Mouse (Mus musculus): ENCODE data around the gene Alg14. TPM values are rescaled to one million over a fixed set of nuclear protein-coding genes. Genes with fewer than 3 reads are reported as not detected.

Alg14 gene
- polyA plus RNA-seq (2017; shearing (Covaris generic)) = 10 to 100 TPM; 13.5 to 19.7 TPM

DNA sequence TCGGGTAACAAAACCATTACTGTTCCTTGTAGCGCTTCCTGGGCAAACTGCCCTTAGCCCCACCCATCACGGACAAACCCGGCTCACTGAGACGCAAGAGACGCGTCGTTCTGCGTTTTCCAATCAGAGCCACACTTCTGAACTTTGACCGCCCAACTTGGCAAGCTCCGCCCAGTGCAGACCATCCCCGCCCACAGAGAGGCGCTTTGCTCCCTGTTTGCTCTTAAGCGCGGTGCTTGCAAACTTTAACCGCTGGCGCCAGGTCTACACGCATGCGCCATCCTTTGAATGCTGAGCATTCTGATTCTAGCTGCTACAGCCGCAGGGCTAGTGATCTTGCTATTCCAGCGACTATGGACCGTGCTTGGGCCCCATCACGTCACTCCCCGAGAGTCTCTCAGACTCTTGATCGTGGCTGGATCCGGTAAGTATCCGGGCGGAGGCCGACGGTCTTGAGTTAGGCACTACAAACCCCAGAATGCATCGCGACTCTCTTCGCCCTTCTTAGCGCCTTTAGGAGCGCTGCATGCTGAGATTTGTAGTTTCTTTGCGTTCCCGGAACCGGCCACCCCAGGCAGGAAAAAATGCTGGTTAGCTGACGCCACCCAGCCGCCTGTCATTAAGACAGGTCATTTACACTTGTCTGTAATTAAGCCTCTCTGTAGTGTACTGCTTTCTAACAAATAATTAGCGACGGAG lies at the start of gene Alg14:
Gene Alg14 (plus strand): TSS at position 214 of the 699 bp plus-strand sequence.

DNA sequence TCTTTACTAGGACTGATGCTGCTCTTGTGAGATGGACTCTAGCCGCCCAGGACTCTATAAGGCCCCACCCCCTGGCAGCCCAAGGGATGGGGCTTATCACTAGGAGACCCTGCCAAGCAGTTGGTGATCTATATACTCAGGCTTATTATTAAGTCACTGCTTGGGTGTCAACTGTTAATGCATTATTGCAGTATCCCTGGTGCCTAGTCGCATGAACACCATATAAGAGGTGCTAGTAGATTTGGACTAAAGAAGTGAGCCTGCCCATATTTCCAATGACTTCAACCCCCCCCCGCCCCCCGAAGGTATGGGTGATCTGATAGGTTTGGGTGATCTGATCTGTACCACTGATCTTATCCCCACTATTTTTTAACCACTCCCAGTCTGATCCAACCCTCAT lies 8.6 kb upstream of the Alg14 start, which contains the start of gene Tmem56:
Gene Tmem56 (minus strand): TSS at position 101 of the 400 bp plus-strand sequence.

Other genes starting within 250 kb of the Alg14 start
- gene Rwdd3, start 120.1 kb upstream of the Alg14 start, polyA plus RNA-seq (2017; shearing (Covaris generic)) = 1 to 10 TPM; 2.6 to 7.6 TPM
- under 1 TPM; 0.26 to 0.96 TPM for gene Tmem56, start 8.7 kb upstream of the Alg14 start, polyA plus RNA-seq (2017; shearing (Covaris generic))
- gene Cnn3, start 134.7 kb downstream of the Alg14 start, polyA plus RNA-seq (2017; shearing (Covaris generic)) = 10 to 100 TPM in 1 of 2 experiments, 1 to 10 TPM in 1; 7.6 to 29.8 TPM
- under 1 TPM in 1 of 2 experiments, not detected in 1; 0.16 TPM for gene Slc44a3, start 240.6 kb downstream of the Alg14 start, polyA plus RNA-seq (2017; shearing (Covaris generic))

All from activated CD4-positive, CD25-positive, alpha-beta regulatory T cell (primary cell).